Mouse (Mus musculus): ENCODE results near the gene Calu.

DNA sequence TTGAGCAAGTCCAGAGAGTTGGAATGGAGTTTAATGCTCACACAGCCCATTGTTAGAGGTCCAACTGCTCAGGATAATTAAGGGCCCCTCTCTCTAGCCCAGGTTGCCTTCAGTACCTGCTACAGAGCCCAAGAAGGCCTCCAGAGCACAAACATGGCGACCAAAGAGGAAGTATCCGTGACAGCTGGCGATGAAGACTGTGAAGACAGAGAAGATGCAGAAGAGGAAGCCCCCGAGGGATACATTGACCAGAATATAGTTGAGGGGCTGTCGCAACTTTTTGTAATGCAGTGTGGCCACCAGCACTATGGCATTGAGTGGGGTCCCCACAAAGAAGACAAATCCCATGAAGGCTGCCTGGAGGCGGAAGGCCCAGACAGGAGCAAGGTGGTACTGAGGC is 32.1 kb downstream of the Calu start:
- TF ChIP-seq MYOD1 (IDR thresholded peaks at IDR 0.05; ENCODE audit: control insufficient read depth, insufficient read length, low read depth): no peak
- TF ChIP-seq CTCF (IDR thresholded peaks at IDR 0.05; ENCODE audit: control insufficient read depth, insufficient read depth, insufficient read length): no peak
- no peak for TF ChIP-seq MYOG (IDR thresholded peaks at IDR 0.05; ENCODE audit: control insufficient read depth, extremely low read depth, insufficient read length)
- no peak for TF ChIP-seq USF1 (IDR thresholded peaks at IDR 0.05; ENCODE audit: low read depth)
- no peak for TF ChIP-seq CEBPB (IDR thresholded peaks at IDR 0.05; ENCODE audit: low read depth)
